Mouse (Mus musculus) forebrain, embryonic 16.5 days (tissue): ENCODE data around the gene Slc4a2. TPM values are rescaled to one million over a fixed set of nuclear protein-coding genes. Genes with fewer than 3 reads are reported as not detected.
A peak's percentile ranks its signal among the peaks of the same experiment; 100 is the strongest.

Experiments used
- ATAC-seq: fragments of 200-750 bp; cut with Nextera tagmentation; 2 replicates; pipeline ENCODE4 v1.8.0; 2017; ENCODE audit warnings: mild to moderate bottlenecking, moderate library complexity
- H3K27ac ChIP-seq: fragments of 300-500 bp; sonication (generic); 2 replicates; pipeline ENCODE4 v1.5.1; 2014; ENCODE audit warnings: low read length, control low read depth
- H3K27me3 ChIP-seq: fragments of 300-500 bp; sonication (generic); replicated peaks from 2 replicates; pipeline ENCODE4 v1.6.1; 2014; ENCODE audit warnings: low read length; ENCODE audit not compliant: control insufficient read depth, insufficient read depth
- H3K36me3 ChIP-seq: fragments of 300-500 bp; sonication (generic); 2 replicates; pipeline ENCODE4 v1.6.1; 2014; ENCODE audit not compliant: control insufficient read depth, insufficient read depth
- H3K4me1 ChIP-seq: fragments of 300-500 bp; sonication (generic); replicated peaks from 2 replicates; pipeline ENCODE4 v1.6.1; 2014; ENCODE audit warnings: low read length; ENCODE audit not compliant: control insufficient read depth, insufficient read depth
- H3K4me2 ChIP-seq: fragments of 300-500 bp; sonication (generic); 2 replicates; pipeline ENCODE4 v1.6.1; 2014; ENCODE audit warnings: mild to moderate bottlenecking, low read length, control low read depth
- H3K4me3 ChIP-seq: fragments of 300-500 bp; sonication (generic); replicated peaks from 2 replicates; pipeline ENCODE4 v1.5.1; 2014; ENCODE audit warnings: mild to moderate bottlenecking, low read length, control low read depth
- H3K9ac ChIP-seq: fragments of 300-500 bp; sonication (generic); replicated peaks from 2 replicates; pipeline ENCODE4 v1.6.1; 2014; ENCODE audit warnings: low read depth, low read length, control low read depth
- H3K9me3 ChIP-seq: fragments of 300-500 bp; sonication (generic); 2 replicates; pipeline ENCODE4 v1.6.1; 2016; ENCODE audit warnings: low read length; ENCODE audit not compliant: control insufficient read depth
- WGBS: fragments of 180-500 bp; shearing (Covaris S2); extraction: QIAGEN DNeasy Blood & Tissue Kit; methylation state at CpG from one replicate; pipeline ENCODE4 v1.1.7; 2014; 5-methylcytosine and 5-hydroxymethylcytosine counted together
- polyA plus RNA-seq: library from polyadenylated mRNA; unstranded; fragments of >200 nt; fragmentation: Nextera tagmentation; extraction: Ambion mirVana; gene quantifications from 2 replicates; pipeline ENCODE4 v1.2.1, GENCODE M21; 2015

The Slc4a2 gene
- polyA plus RNA-seq, 1 experiment from 2014 or later, result 19.1 TPM

DNA sequence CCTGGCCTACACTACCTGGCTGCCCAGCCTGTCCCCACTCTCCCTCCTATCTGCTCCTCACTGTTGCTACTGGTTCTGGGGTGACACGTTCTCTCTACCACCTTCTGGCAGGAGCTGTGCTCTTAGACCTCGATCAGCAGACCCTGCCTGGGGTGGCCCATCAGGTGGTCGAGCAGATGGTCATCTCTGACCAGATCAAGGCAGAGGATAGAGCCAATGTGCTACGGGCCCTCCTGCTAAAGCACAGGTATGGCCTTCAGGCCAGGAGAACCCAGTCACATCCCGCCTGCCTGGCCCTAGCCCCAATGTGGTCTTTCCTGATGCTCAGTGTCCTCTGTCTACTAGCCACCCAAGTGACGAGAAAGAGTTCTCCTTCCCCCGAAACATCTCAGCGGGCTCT lies 10.4 kb downstream of the Slc4a2 start:
- H3K4me1 ChIP-seq, result no peaks in the 10 kb centered on the region
- H3K27ac ChIP-seq, result no peak overlapping the region
- H3K36me3 ChIP-seq, result no peaks in the 10 kb centered on the region; the same call in 1 of the 2 replicates
- no peak overlapping the region for H3K4me2 ChIP-seq
- no peaks in the 10 kb centered on the region for H3K27me3 ChIP-seq
- no peak overlapping the region for H3K9ac ChIP-seq
- H3K4me3 ChIP-seq, result no peak overlapping the region
- 94% methylated on average over 8 of the region's 8 CpGs for WGBS
- ATAC-seq, result no peak
- H3K9me3 ChIP-seq, result no peaks in the 10 kb centered on the region

DNA sequence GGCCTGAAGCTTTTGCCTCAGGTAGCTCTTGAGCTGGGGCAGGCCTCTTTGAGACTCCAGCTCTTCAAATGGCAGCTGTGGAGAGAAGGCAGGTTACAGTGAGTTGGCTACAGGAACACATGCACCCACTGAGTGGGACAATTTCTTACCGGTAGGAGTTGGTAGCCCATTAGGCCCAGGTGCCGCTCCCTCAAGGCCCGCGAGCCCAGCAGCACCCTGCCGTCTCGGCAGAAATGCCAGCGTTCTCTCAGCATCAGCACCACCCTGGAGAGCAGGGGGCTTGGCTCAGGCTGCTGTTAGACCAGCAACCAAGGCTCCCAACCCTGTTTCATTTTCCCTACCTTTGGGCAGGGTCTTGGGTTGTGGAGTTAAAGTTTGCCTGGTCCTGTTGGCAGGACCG lies 17.6 kb downstream of the Slc4a2 start:
- no peak for ATAC-seq
- H3K27me3 ChIP-seq, result no peaks in the 10 kb centered on the region
- WGBS, result 91% methylated on average over 8 of the region's 8 CpGs
- no peak overlapping the region for H3K9ac ChIP-seq
- H3K27ac ChIP-seq, result no peak overlapping the region
- no peaks in the 10 kb centered on the region; the same call in 1 of the 2 replicates for H3K36me3 ChIP-seq
- no peak overlapping the region for H3K4me2 ChIP-seq
- peaks cover 16% of the 10 kb centered on the region for H3K4me1 ChIP-seq
- no peak overlapping the region for H3K4me3 ChIP-seq
- no peaks in the 10 kb centered on the region for H3K9me3 ChIP-seq

DNA sequence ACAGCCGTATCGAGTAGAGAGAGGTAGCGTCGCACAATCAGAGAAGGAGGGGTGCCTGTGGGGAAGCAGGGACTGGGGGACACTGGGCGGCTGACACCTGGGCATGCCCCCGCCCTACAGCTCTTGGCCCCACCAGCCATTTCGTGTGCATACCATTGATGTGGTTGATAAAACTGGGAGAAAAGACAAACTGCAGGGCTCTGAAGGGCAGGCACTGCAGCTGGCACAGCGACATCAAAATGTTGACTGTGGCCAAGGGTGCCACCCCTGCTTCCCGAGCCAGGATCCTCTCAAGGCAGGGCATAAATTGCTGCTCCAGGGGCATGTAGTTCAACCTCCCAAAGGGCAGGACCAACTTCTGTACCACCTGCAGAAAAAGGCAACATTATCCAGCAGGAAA lies 18.4 kb downstream of the Slc4a2 start:
- Histone ChIP-seq H3K9me3 (no peaks in the 10 kb centered on the region), H3K4me3 (no peak overlapping the region), H3K4me2 (no peak overlapping the region), H3K9ac (no peak overlapping the region), H3K27ac (no peak overlapping the region), H3K27me3 (no peaks in the 10 kb centered on the region), H3K4me1 (peaks cover 21% of the 10 kb centered on the region), H3K36me3 (no peaks in the 10 kb centered on the region; the same call in 1 of the 2 replicates)
- ATAC-seq, result no peak
- WGBS, result 87% methylated on average over 9 of the region's 9 CpGs

DNA sequence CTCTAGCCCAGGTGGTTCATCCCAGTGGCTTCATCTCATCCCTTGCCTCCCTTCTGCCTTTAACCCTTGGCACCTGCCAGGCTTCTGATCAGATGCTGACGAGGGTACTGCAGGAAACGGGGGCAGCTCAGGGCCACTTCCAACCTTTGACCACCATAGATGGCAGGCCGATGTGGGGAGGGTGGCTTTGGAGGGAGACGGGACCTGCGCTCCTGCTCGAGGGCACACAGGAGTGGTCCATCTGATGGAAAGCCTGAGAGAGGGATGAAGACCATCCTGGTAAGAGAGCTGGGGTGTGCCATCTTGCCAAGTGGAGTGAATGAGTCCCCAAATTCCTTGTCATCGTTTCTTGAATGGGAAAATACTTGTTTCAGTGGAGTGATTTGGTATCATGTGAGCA lies 19.6 kb downstream of the Slc4a2 start:
- Histone ChIP-seq H3K27ac (no peak overlapping the region), H3K9ac (no peak overlapping the region), H3K36me3 (no peaks in the 10 kb centered on the region; the same call in 1 of the 2 replicates), H3K27me3 (no peaks in the 10 kb centered on the region), H3K4me1 (peaks cover 30% of the 10 kb centered on the region), H3K9me3 (no peaks in the 10 kb centered on the region), H3K4me2 (no peak overlapping the region), H3K4me3 (no peak overlapping the region)
- no peak for ATAC-seq
- WGBS, result 89% methylated on average over 7 of the region's 7 CpGs

DNA sequence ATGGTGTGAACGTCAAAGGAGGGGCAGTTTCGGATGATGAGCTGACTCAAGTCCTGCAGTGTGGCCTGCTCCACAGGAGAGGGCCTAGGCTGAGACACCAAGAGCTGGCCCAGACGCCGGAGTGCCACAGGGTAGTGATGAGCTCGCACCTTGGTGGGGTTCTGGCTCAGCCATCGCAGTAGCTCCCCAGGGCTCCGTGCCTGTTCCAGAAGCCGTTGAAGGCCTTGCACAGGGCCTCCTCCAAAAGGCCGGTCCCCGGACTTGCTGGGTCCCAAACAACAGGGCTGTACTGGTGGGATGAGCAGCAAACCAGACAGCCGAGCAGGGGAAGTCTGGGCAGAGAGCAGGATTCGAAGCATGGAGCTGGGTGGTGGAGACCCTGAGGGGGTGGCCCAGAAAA lies 20.3 kb downstream of the Slc4a2 start:
- no peak overlapping the region for H3K27ac ChIP-seq
- peak overlapping the region; percentile 77 for H3K4me2 ChIP-seq
- peak overlapping the region; percentile 77 for H3K4me3 ChIP-seq
- no peaks in the 10 kb centered on the region; the same call in 1 of the 2 replicates for H3K36me3 ChIP-seq
- H3K4me1 ChIP-seq, result peaks cover 30% of the 10 kb centered on the region
- H3K9me3 ChIP-seq, result no peaks in the 10 kb centered on the region
- H3K9ac ChIP-seq, result peak overlapping the region; percentile 96; the same call in 1 of the 2 replicates
- no peaks in the 10 kb centered on the region for H3K27me3 ChIP-seq
- ATAC-seq, result no peak
- WGBS, result 88% methylated on average over 12 of the region's 12 CpGs

DNA sequence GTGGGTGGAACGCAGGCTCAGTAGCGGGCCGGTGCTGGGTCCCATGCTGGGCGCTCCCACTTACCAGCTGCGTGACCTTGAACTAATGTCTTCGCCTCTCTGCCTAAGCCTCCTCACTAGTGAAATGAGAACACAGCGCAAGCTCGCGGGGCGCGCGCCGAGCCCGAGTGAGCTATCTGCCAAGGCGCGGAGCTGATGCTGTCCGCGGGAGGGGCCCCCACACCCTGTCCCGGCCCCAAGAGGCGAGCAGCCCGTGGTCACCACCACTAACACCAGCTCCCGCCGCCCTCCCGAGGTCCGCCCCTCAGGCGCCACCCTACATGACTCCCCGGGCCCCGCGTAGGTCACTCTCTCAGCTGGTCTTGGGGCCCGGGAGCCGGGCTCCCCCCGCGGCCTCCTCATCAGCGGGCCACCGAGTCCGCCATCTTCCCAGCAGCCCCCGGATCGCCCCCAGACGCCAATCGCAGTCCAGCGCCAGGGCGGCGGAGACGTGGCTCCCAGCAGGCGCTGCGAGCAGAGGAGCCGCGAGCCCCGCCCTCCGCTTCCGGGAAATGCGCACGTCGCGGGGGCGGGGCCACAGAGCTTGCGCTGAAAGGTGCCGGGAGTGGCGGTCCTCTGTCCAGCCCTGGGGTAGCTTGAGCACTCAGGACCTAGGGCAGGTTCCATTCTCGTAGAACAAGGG lies 21.2 kb downstream of the Slc4a2 start, which contains the start of gene Fastk:
Gene Fastk (minus strand): TSS at position 542 of the 682 bp plus-strand sequence.
- Histone ChIP-seq H3K9me3 (no peaks in the 10 kb centered on the region), H3K9ac (peak within 1 kb of the TSS; percentile 96), H3K4me3 (peak within 1 kb of the TSS; percentile 77), H3K27ac (peak within 1 kb of the TSS; percentile 77), H3K4me2 (peak within 1 kb of the TSS; percentile 77), H3K4me1 (peaks cover 30% of the 10 kb centered on the region), H3K27me3 (no peaks in the 10 kb centered on the region), H3K36me3 (no peaks in the 10 kb centered on the region)
- WGBS, result under 1% methylated on average over 60 of the region's 60 CpGs
- ATAC-seq, result peak; percentile 85

DNA sequence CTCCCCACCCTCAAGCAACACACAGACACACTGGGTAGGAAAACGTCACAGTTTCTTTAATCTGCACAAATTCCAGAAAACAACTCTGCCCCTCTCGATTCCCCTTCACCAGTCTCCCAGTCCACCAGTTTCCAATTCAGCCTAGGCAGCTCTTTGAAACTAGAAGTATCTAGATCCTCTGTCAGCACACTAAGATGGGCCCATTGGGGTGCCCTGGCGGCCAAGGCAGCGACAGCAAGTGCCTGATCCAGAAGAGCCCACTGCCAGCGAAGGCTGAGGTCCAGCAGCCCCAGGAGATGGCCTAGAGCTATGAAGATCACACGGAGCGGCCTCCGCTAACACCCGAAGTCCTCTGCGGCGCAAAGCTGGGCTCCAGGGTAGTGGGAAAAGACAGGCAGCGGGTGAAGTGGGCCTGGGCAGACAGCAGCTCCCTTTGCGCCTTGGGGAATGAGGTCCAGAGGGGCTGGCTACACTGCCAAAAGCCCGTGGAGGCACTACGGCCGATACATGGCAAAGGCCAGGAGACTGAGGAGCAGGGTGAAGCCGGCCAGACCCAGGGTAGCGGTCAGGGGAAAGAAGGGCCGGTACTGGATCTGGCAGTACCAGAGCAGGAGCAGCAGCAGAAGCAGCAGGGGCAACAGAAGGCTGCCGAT lies 21.9 kb downstream of the Slc4a2 start:
- H3K27me3 ChIP-seq, result no peaks in the 10 kb centered on the region
- 53% methylated on average over 20 of the region's 20 CpGs for WGBS
- H3K4me2 ChIP-seq, result peak overlapping the region; percentile 77
- H3K27ac ChIP-seq, result peak overlapping the region; percentile 77
- ATAC-seq, result no peak; the same call in 1 of the 2 replicates
- no peaks in the 10 kb centered on the region for H3K9me3 ChIP-seq
- peak overlapping the region; percentile 77 for H3K4me3 ChIP-seq
- H3K36me3 ChIP-seq, result no peaks in the 10 kb centered on the region
- H3K4me1 ChIP-seq, result peaks cover 30% of the 10 kb centered on the region
- peak overlapping the region; percentile 96 for H3K9ac ChIP-seq

DNA sequence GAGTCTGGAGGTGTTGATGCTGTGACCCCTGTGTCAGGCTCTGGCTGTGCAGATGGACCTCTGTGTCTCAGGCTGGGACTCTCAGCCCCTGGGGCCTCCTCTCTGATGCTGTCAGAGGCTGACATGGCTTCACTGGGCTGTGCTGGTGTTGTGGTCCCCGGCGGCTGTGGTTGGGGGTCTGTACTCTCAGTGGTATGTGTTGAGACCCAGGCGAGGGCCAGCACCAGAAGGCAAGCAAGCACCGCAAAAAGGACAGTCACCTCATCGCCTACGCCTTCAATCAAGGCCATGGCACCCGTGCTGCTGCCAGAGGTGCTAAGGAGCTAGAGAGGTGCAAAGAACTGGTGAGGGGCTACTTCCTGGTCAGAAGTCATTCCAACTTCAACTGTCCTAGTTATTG lies 23.0 kb downstream of the Slc4a2 start:
- no peak overlapping the region for H3K27ac ChIP-seq
- H3K4me3 ChIP-seq, result no peak overlapping the region
- H3K9ac ChIP-seq, result no peak overlapping the region
- no peaks in the 10 kb centered on the region for H3K36me3 ChIP-seq
- H3K9me3 ChIP-seq, result no peaks in the 10 kb centered on the region
- H3K4me1 ChIP-seq, result peaks cover 34% of the 10 kb centered on the region
- no peak for ATAC-seq
- H3K4me2 ChIP-seq, result no peak overlapping the region
- WGBS, result 92% methylated on average over 7 of the region's 7 CpGs
- H3K27me3 ChIP-seq, result no peaks in the 10 kb centered on the region

DNA sequence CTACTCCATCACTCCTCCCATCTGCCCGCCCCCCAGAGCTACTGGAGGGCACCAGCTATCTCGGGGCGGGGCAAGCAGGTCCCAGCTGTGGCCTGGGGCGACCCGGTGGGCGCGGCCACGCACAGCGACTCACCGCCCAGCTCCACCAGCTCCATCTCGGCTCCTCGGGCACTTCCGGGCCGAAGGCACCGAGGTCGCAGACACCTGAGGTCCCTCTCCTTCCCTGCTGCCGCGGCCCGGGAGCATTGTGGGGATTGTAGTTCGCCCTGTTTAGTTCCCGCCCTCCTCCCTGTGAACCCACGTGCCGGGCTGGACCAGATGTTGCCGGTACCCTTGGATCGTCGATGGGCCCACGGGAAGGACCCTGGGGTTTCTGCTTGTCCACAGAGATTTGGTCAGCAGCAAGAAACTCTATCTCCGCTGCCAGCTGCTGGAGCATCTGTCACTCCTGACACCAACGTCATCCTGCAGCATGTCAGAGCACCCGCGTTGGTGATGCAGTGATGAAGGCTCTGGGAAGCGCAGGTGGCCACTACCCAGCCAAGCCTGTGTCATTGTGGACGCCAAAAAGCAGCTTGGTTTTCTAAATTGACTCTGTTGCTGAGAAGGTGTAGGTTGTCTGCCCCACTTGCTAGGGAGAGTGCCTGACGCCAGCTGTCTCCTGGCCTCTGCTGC lies 24.1 kb downstream of the Slc4a2 start, which contains the start of gene Tmub1:
Gene Tmub1 (minus strand): TSS at position 231 of the 675 bp plus-strand sequence.
- Histone ChIP-seq H3K36me3 (no peaks in the 10 kb centered on the region), H3K27me3 (no peaks in the 10 kb centered on the region), H3K9me3 (no peaks in the 10 kb centered on the region), H3K4me1 (peaks cover 34% of the 10 kb centered on the region), H3K4me3 (peak within 1 kb of the TSS; percentile 79), H3K9ac (peak within 1 kb of the TSS; percentile 81), H3K4me2 (peak within 1 kb of the TSS; percentile 82), H3K27ac (no peak within 1 kb of the TSS)
- WGBS, result 2% methylated on average over 34 of the region's 34 CpGs
- peak; percentile 39 for ATAC-seq
